Mouse (Mus musculus): ENCODE measurements at regions not wholly inside any gene's neighbourhood (a gene's known extent, or its start where the extent isn't known, plus 50 kb on each side); places are given as distances from the start of the nearest gene placed in this dataset.
"Not testable (repeated sequence)": the region's sequence is repeated elsewhere in the genome, so short reads cannot be mapped to it uniquely, and the experiment has no call there.

DNA sequence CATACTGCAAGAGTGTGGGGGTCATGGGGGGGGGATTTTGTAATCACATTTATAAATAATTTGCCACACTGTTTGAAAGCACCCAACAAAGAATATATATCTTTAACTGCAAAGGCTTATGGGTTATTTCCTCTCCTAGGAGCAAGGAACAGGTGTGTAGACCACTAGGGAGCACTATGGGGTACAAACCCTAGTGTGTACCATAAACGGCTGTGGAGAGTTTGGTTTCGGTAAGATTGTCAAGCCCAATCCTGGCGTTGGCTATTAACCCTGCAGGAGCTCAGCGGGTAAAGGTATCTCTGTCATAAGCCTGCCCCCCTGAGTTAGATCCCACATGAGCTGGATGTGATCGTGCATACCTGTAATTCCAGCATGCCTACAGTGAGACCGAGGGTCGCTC lies 71.0 kb upstream of the Nt5e start:
- Histone ChIP-seq H3K4me1 (ENCODE audit: insufficient read depth, low read depth, low read length) (no peaks in the 10 kb centered on the region), H3K4me3 (ENCODE audit: low read depth, low read length) (no peak overlapping the region), H3K9me3 (replicated peaks) (no peaks in the 10 kb centered on the region), H3K27me3 (ENCODE audit: insufficient read depth, low read length) (0 out of 2 replicates have a peak, but pooled peaks cover 3% of the 10 kb centered on the region), H3K36me3 (replicated peaks) (no peaks in the 10 kb centered on the region)
- TF ChIP-seq GATA2 (IDR thresholded peaks at IDR 0.05; ENCODE audit: borderline replicate concordance, low read depth, low read length) (no peak), TAL1 (conservative IDR thresholded peaks at IDR 0.05; ENCODE audit: low read depth, low read length) (no peak), POLR2AphosphoS5 (IDR thresholded peaks at IDR 0.05; ENCODE audit: insufficient replicate concordance, low read depth, low read length) (no peak), CTCF (IDR thresholded peaks at IDR 0.05; ENCODE audit: low read depth, low read length) (no peak), GATA1 (IDR thresholded peaks at IDR 0.05; ENCODE audit: borderline replicate concordance, low read length) (no peak)
- ATAC-seq (ENCODE audit: extremely low read depth, insufficient number of reproducible peaks, low FRiP score, poor library complexity, severe bottlenecking) (no peak), DNase-seq (ENCODE audit: low spot score) (no peak)

DNA sequence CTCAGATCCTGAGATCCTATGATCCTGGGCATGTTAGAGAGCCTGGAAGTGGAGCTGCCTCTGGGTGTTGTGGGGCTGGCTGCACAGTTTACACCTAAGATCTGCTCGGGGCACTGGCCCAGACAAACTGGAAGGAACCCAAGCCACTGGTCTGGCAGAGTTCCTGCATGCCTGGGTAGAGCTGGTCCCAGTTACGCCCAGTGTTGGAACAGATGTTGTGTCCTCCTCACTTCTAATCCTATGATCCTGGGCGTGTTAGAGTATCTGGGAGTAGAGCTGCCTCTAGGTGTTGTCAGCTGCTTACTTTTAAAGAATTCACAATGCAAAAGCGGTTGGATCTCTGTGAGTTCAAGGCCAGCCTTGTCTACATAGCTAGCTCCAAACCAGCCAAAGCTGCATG lies 67.4 kb upstream of the Nt5e start:
- Histone ChIP-seq H3K27me3 (ENCODE audit: insufficient read depth, low read length) (0 out of 2 replicates have a peak, but pooled peaks cover 3% of the 10 kb centered on the region), H3K4me3 (ENCODE audit: low read depth, low read length) (no peak overlapping the region), H3K4me1 (ENCODE audit: insufficient read depth, low read depth, low read length) (no peaks in the 10 kb centered on the region), H3K9me3 (replicated peaks) (no peaks in the 10 kb centered on the region), H3K36me3 (replicated peaks) (no peaks in the 10 kb centered on the region)
- TF ChIP-seq CTCF (IDR thresholded peaks at IDR 0.05; ENCODE audit: low read depth, low read length) (no peak), TAL1 (conservative IDR thresholded peaks at IDR 0.05; ENCODE audit: low read depth, low read length) (no peak), GATA2 (IDR thresholded peaks at IDR 0.05; ENCODE audit: borderline replicate concordance, low read depth, low read length) (no peak), GATA1 (IDR thresholded peaks at IDR 0.05; ENCODE audit: borderline replicate concordance, low read length) (no peak), POLR2AphosphoS5 (IDR thresholded peaks at IDR 0.05; ENCODE audit: insufficient replicate concordance, low read depth, low read length) (no peak)
- no peak for DNase-seq (ENCODE audit: low spot score)
- no peak for ATAC-seq (ENCODE audit: extremely low read depth, insufficient number of reproducible peaks, low FRiP score, poor library complexity, severe bottlenecking)

DNA sequence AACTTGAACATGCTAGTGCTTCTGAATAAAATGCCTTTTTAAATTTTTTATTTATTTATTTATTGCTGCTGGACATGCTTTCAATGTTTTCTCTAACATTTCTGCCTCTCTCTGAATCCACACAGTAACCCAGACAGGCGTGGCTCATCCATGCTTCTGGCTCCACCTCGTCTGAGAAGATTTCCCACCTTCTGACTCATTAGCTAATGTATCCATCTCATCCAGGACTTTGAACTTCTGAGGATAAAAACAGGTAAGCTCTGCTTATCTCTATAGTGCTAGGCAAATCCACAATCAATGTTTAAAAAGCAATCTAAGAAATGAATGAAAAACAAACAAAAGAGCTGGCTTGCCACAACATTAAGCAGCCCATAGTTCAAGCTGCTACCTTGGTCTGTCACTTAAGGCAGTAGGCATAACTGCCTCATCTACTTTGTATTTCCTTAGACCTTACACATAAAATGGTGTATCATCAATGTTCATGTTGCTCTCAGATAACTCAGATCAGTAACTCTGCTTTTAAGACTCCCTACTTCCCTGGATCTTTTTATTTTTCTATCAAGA lies 66.8 kb upstream of the Nt5e start:
- DNase-seq (ENCODE audit: low spot score) = no peak

DNA sequence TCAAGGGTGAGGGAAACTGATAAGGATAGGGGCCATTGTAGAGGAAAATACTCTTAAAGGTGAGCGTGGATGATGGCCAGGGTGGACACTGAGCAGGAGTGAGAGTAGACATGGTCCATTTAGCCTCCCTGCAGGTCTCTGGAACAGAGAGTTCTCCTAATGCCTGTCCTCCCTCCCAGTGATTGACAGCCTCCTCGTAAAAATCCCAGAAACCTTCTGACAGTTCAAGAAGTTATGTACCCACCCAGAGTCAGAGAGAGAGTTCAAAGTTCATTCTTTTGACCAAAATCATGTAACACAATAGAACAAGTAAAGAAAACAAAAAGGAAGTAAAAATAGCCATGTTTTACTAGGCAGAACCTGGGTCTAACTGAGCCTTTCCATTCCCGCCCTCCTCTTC lies 64.5 kb upstream of the Nt5e start:
- no peaks in the 10 kb centered on the region for H3K9me3 ChIP-seq (replicated peaks)
- DNase-seq (ENCODE audit: low spot score) (no peak), ATAC-seq (ENCODE audit: extremely low read depth, insufficient number of reproducible peaks, low FRiP score, poor library complexity, severe bottlenecking) (no peak)
- no peak overlapping the region for H3K4me3 ChIP-seq (ENCODE audit: low read depth, low read length)
- no peak for TF ChIP-seq GATA1 (IDR thresholded peaks at IDR 0.05; ENCODE audit: borderline replicate concordance, low read length)
- no peak for TF ChIP-seq TAL1 (conservative IDR thresholded peaks at IDR 0.05; ENCODE audit: low read depth, low read length)
- TF ChIP-seq CTCF (IDR thresholded peaks at IDR 0.05; ENCODE audit: low read depth, low read length) = no peak
- TF ChIP-seq GATA2 (IDR thresholded peaks at IDR 0.05; ENCODE audit: borderline replicate concordance, low read depth, low read length) = no peak
- no peak for TF ChIP-seq POLR2AphosphoS5 (IDR thresholded peaks at IDR 0.05; ENCODE audit: insufficient replicate concordance, low read depth, low read length)
- H3K4me1 ChIP-seq (ENCODE audit: insufficient read depth, low read depth, low read length) = no peaks in the 10 kb centered on the region
- H3K36me3 ChIP-seq (replicated peaks) = no peaks in the 10 kb centered on the region
- 0 out of 2 replicates have a peak, but pooled peaks cover 3% of the 10 kb centered on the region for H3K27me3 ChIP-seq (ENCODE audit: insufficient read depth, low read length)

More for the DNA sequence above, 66.8 kb upstream of the Nt5e start:
- Histone ChIP-seq H3K4me3 (ENCODE audit: low read depth, low read length) (no peak overlapping the region), H3K36me3 (replicated peaks) (no peaks in the 10 kb centered on the region), H3K4me1 (ENCODE audit: insufficient read depth, low read depth, low read length) (no peaks in the 10 kb centered on the region), H3K9me3 (replicated peaks) (no peaks in the 10 kb centered on the region), H3K27me3 (ENCODE audit: insufficient read depth, low read length) (0 out of 2 replicates have a peak, but pooled peaks cover 3% of the 10 kb centered on the region)
- ATAC-seq (ENCODE audit: extremely low read depth, insufficient number of reproducible peaks, low FRiP score, poor library complexity, severe bottlenecking) = no peak
- TF ChIP-seq TAL1 (conservative IDR thresholded peaks at IDR 0.05; ENCODE audit: low read depth, low read length) (no peak), GATA2 (IDR thresholded peaks at IDR 0.05; ENCODE audit: borderline replicate concordance, low read depth, low read length) (no peak), POLR2AphosphoS5 (IDR thresholded peaks at IDR 0.05; ENCODE audit: insufficient replicate concordance, low read depth, low read length) (no peak), GATA1 (IDR thresholded peaks at IDR 0.05; ENCODE audit: borderline replicate concordance, low read length) (no peak), CTCF (IDR thresholded peaks at IDR 0.05; ENCODE audit: low read depth, low read length) (no peak)

DNA sequence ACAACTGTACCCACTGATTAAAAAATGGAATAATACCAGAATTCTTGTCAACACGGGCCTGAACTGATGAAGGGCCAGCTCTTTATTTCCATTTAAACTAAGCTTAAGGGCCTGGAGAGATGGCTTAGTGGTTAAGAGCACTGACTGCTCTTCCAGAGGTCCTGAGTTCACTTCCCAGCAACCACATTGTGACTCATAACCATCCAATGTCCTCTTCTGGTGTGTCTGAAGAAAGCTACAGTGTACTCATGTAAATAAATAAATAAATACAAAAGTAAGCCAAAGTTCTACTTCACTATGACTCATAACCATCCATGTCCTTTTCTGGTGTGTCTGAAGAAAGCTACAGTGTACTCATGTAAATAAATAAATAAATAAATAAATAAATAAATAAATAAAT lies 60.7 kb upstream of the Nt5e start:
- not testable (repeated sequence) for H3K9me3 ChIP-seq (replicated peaks); H3K4me1 ChIP-seq (ENCODE audit: insufficient read depth, low read depth, low read length); H3K36me3 ChIP-seq (replicated peaks); DNase-seq (ENCODE audit: low spot score); ATAC-seq (ENCODE audit: extremely low read depth, insufficient number of reproducible peaks, low FRiP score, poor library complexity, severe bottlenecking); H3K4me3 ChIP-seq (ENCODE audit: low read depth, low read length); H3K27me3 ChIP-seq (ENCODE audit: insufficient read depth, low read length)

DNA sequence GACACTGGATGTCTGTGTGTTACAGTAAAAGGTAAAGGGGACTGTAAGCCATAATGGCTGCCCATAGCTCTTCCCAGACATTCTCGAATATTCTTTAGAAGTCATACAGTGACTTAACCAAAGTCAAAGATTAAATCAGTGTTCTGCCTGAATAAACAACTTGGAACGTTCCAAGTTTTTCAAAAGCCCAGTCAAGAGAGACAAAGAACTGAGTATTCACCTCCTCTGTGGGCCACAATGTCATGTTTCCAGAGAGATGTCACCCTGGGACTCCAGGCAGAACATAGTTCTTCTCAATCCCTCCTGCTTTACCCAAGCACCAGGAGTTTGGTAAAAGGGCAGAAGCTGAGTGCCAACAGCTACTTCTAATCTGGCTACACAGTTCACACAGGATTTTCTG lies 58.2 kb upstream of the Nt5e start:
- no peak for TF ChIP-seq GATA1 (IDR thresholded peaks at IDR 0.05; ENCODE audit: borderline replicate concordance, low read length)
- TF ChIP-seq POLR2AphosphoS5 (IDR thresholded peaks at IDR 0.05; ENCODE audit: insufficient replicate concordance, low read depth, low read length) = no peak
- no peak for TF ChIP-seq TAL1 (conservative IDR thresholded peaks at IDR 0.05; ENCODE audit: low read depth, low read length)
- no peak for TF ChIP-seq CTCF (IDR thresholded peaks at IDR 0.05; ENCODE audit: low read depth, low read length)
- no peak for TF ChIP-seq GATA2 (IDR thresholded peaks at IDR 0.05; ENCODE audit: borderline replicate concordance, low read depth, low read length)
- Histone ChIP-seq H3K27me3 (ENCODE audit: insufficient read depth, low read length) (no peaks in the 10 kb centered on the region), H3K36me3 (replicated peaks) (no peaks in the 10 kb centered on the region), H3K4me1 (ENCODE audit: insufficient read depth, low read depth, low read length) (no peaks in the 10 kb centered on the region), H3K4me3 (ENCODE audit: low read depth, low read length) (no peak overlapping the region), H3K9me3 (replicated peaks) (no peaks in the 10 kb centered on the region)
- ATAC-seq (ENCODE audit: extremely low read depth, insufficient number of reproducible peaks, low FRiP score, poor library complexity, severe bottlenecking) (no peak), DNase-seq (ENCODE audit: low spot score) (no peak)

DNA sequence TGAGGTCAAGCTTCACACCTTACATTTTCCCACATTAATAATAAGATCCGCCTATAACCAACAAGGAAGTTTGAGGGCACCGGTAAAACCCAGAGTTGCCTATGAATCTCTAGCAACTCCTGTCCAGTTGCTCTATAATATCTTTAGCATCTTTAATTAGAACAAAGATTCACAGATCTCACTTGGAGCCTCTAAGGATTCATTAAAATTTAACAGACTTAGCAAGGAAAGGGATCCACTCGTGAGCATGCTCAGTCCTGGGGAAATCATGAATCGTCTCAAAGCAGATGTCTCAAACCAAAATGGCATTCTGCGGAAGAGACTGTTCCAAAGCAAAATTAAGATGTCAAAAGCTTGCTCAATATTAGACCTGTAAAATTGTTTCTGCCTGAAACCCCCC lies 57.8 kb upstream of the Nt5e start:
- H3K27me3 ChIP-seq (ENCODE audit: insufficient read depth, low read length) = no peaks in the 10 kb centered on the region
- no peaks in the 10 kb centered on the region for H3K36me3 ChIP-seq (replicated peaks)
- TF ChIP-seq GATA2 (IDR thresholded peaks at IDR 0.05; ENCODE audit: borderline replicate concordance, low read depth, low read length) = no peak
- no peak for TF ChIP-seq TAL1 (conservative IDR thresholded peaks at IDR 0.05; ENCODE audit: low read depth, low read length)
- no peak for TF ChIP-seq CTCF (IDR thresholded peaks at IDR 0.05; ENCODE audit: low read depth, low read length)
- no peak for TF ChIP-seq GATA1 (IDR thresholded peaks at IDR 0.05; ENCODE audit: borderline replicate concordance, low read length)
- TF ChIP-seq POLR2AphosphoS5 (IDR thresholded peaks at IDR 0.05; ENCODE audit: insufficient replicate concordance, low read depth, low read length) = no peak
- H3K4me3 ChIP-seq (ENCODE audit: low read depth, low read length) = no peak overlapping the region
- no peaks in the 10 kb centered on the region for H3K4me1 ChIP-seq (ENCODE audit: insufficient read depth, low read depth, low read length)
- no peak for DNase-seq (ENCODE audit: low spot score)
- no peak for ATAC-seq (ENCODE audit: extremely low read depth, insufficient number of reproducible peaks, low FRiP score, poor library complexity, severe bottlenecking)
- H3K9me3 ChIP-seq (replicated peaks) = no peaks in the 10 kb centered on the region
